Mouse (Mus musculus) testis, postnatal 14 days (tissue): Measurements from ENCODE around the gene Pik3cb.
A peak's percentile ranks its signal among the peaks of the same experiment; 100 is the strongest.

ENCODE experiments used
- DNase-seq: peaks from one replicate; pipeline ENCODE4 v3.0.0; 2021; ENCODE audit warnings: low spot score

Pik3cb gene

GRCm38 (mm10) chr9:99081718-99082117 lies 58.7 kb downstream of the Pik3cb start:
- no peak for DNase-seq

GRCm38 (mm10) chr9:99081308-99081707 lies 59.1 kb downstream of the Pik3cb start:
- no peak for DNase-seq

- DNase-seq = no peak
These were observed 59.8 kb downstream of the Pik3cb start for GRCm38 (mm10) chr9:99080657-99081056.

- DNase-seq = no peak
These were observed 66.0 kb downstream of the Pik3cb start for GRCm38 (mm10) chr9:99074462-99074861.

- no peak for DNase-seq
These were observed 67.9 kb downstream of the Pik3cb start for GRCm38 (mm10) chr9:99072538-99072937.

- DNase-seq = no peak
These were observed 75.1 kb downstream of the Pik3cb start for GRCm38 (mm10) chr9:99065311-99065710.

GRCm38 (mm10) chr9:99064216-99064615 lies 76.2 kb downstream of the Pik3cb start:
- DNase-seq = no peak

GRCm38 (mm10) chr9:99062544-99062943 lies 77.9 kb downstream of the Pik3cb start:
- DNase-seq = peak; percentile 45

- DNase-seq = no peak
These were observed 82.7 kb downstream of the Pik3cb start for GRCm38 (mm10) chr9:99057751-99058150.

GRCm38 (mm10) chr9:99049760-99050159 lies 90.7 kb downstream of the Pik3cb start:
- no peak for DNase-seq

- DNase-seq = no peak
These were observed 91.6 kb downstream of the Pik3cb start for GRCm38 (mm10) chr9:99048724-99049250.

- no peak for DNase-seq
These were observed 95.7 kb downstream of the Pik3cb start for GRCm38 (mm10) chr9:99044761-99045160.

GRCm38 (mm10) chr9:99042641-99043040 lies 97.8 kb downstream of the Pik3cb start:
- no peak for DNase-seq

GRCm38 (mm10) chr9:99041994-99042393 lies 98.4 kb downstream of the Pik3cb start:
- no peak for DNase-seq

- DNase-seq = no peak
These were observed 104.8 kb downstream of the Pik3cb start, which contains the start of gene Gm1123 for GRCm38 (mm10) chr9:99035575-99035974. Gene Gm1123 (minus strand): TSS chr9:99035715.

GRCm38 (mm10) chr9:99034111-99034510 lies 106.3 kb downstream of the Pik3cb start:
- DNase-seq = no peak

- DNase-seq = no peak
These were observed 108.4 kb downstream of the Pik3cb start for GRCm38 (mm10) chr9:99032031-99032430.

- no peak for DNase-seq
These were observed 118.7 kb downstream of the Pik3cb start for GRCm38 (mm10) chr9:99021751-99022150.

- DNase-seq = no peak
These were observed 119.3 kb downstream of the Pik3cb start for GRCm38 (mm10) chr9:99021166-99021565.

GRCm38 (mm10) chr9:99017679-99018078 lies 122.7 kb downstream of the Pik3cb start:
- DNase-seq = no peak

- no peak for DNase-seq
These were observed 123.7 kb downstream of the Pik3cb start for GRCm38 (mm10) chr9:99016759-99017158.

GRCm38 (mm10) chr9:99016301-99016700 lies 124.1 kb downstream of the Pik3cb start:
- no peak for DNase-seq

- DNase-seq = no peak
These were observed 130.6 kb downstream of the Pik3cb start for GRCm38 (mm10) chr9:99009898-99010199.

- DNase-seq = no peak
These were observed 131.1 kb downstream of the Pik3cb start for GRCm38 (mm10) chr9:99009069-99009897.
